ENCODE assay signal across 10 mouse cellular contexts in the genomic region with DNA sequence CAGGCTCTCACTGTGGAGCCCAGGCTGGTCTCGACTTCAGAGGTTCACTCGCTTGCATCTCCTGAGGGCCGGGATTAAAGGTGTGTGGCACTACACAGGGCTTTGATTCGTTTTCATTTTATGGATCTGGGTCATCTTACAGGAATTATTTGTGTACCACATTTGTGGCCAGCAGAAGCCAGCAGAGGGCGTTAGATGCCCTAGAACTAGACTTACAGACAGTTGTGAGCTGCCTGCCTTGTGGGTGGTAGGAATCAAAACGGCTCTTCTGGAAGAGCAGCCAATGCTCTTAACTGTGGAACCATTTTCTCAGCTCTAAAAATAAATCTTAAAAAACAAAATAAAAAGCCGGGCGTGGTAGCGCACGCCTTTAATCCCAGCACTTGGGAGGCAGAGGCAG. TPM values are rescaled to one million over a fixed set of nuclear protein-coding genes. Genes with fewer than 3 reads are reported as not detected.
DNase-seq lines count a peak whose midpoint lies in the region; ATAC-seq and TF ChIP-seq lines count a peak whose summit lies in the region.
"Had no signal": no experiment of that assay in that cellular context is flagged by ENCODE, and none has a peak within 500 bp of the region (broad histone marks: within the 10 kb centered on the region; RNA-seq: fewer than 3 reads in every experiment).

No protein-coding gene starts in this region.

- no peak overlapping the region for H3K9ac ChIP-seq in kidney, embryonic 14.5 days (ENCODE audit: low read depth, low read length)
- H3K9ac ChIP-seq in stomach, postnatal 0 days (ENCODE audit: low read length) = no peak overlapping the region
- H3K9ac ChIP-seq: hindbrain, embryonic 15.5 days had no signal

- no peak overlapping the region for H3K4me3 ChIP-seq in kidney, embryonic 14.5 days (ENCODE audit: low read length)
- H3K4me3 ChIP-seq in stomach, postnatal 0 days (ENCODE audit: low read depth, low read length) = no peak overlapping the region
- H3K4me3 ChIP-seq: hindbrain, embryonic 15.5 days; myocyte had no signal

- peak; percentile 58 for TF ChIP-seq CTCF in stomach, postnatal 0 days (IDR thresholded peaks at IDR 0.05; ENCODE audit: low read depth)

- peak; percentile 45 for DNase-seq in kidney, adult 18-20 months
- DNase-seq in R1 (ENCODE audit: low read depth, low spot score) = peak; percentile 76
- DNase-seq in embryo, embryonic 11 days = peak; percentile 64
- peak; percentile 77 to 78 for DNase-seq in left cerebral cortex, adult 18-20 months (ENCODE audit: low spot score in 2 of 2)
- peak; percentile 29 for DNase-seq in stomach, postnatal 0 days (ENCODE audit: low spot score)
- DNase-seq in lung, adult 18-20 months = no peak
- no peak for DNase-seq in thymus, postnatal 0 days (ENCODE audit: low spot score)

- H3K4me1 ChIP-seq in kidney, embryonic 14.5 days (ENCODE audit: control insufficient read depth, insufficient read depth, low read length) = no peaks in the 10 kb centered on the region
- no peaks in the 10 kb centered on the region for H3K4me1 ChIP-seq in stomach, postnatal 0 days (replicated peaks; ENCODE audit: control insufficient read depth, insufficient read depth)
- H3K4me1 ChIP-seq: hindbrain, embryonic 15.5 days had no signal

- WGBS in kidney, embryonic 14.5 days = 39% methylated on average over 10 of the region's 10 CpGs
- 47% methylated on average over 10 of the region's 10 CpGs for WGBS in stomach, postnatal 0 days

- no peak for ATAC-seq in kidney, embryonic 14.5 days (ENCODE audit: low FRiP score, low TSS enrichment)
- no peak for ATAC-seq in stomach, postnatal 0 days (ENCODE audit: low FRiP score, low TSS enrichment)

- no peak overlapping the region for H3K4me2 ChIP-seq in kidney, embryonic 14.5 days (replicated peaks; ENCODE audit: low read depth, low read length)
- no peak overlapping the region for H3K4me2 ChIP-seq in stomach, postnatal 0 days (replicated peaks; ENCODE audit: low read depth)
- H3K4me2 ChIP-seq: hindbrain, embryonic 15.5 days had no signal

- H3K27ac ChIP-seq in kidney, embryonic 14.5 days (ENCODE audit: low read depth, low read length) = no peak overlapping the region
- no peak overlapping the region for H3K27ac ChIP-seq in stomach, postnatal 0 days (replicated peaks)
- H3K27ac ChIP-seq: hindbrain, embryonic 15.5 days had no signal

- no peaks in the 10 kb centered on the region for H3K36me3 ChIP-seq in kidney, embryonic 14.5 days (ENCODE audit: control insufficient read depth, insufficient read depth, low read length)
- no peaks in the 10 kb centered on the region for H3K36me3 ChIP-seq in stomach, postnatal 0 days (ENCODE audit: control insufficient read depth, insufficient read depth, low read length)
- H3K36me3 ChIP-seq: hindbrain, embryonic 15.5 days had no signal

- TF ChIP-seq EP300 in stomach, postnatal 0 days (optimal IDR thresholded peaks at IDR 0.05) = no peak

- H3K27me3 ChIP-seq in kidney, embryonic 14.5 days (ENCODE audit: control insufficient read depth, insufficient read depth, low read length) = no peaks in the 10 kb centered on the region; the same call in 1 of the 2 replicates
- H3K27me3 ChIP-seq in stomach, postnatal 0 days (ENCODE audit: control insufficient read depth, insufficient read depth, low read length) = no peaks in the 10 kb centered on the region
- H3K27me3 ChIP-seq: hindbrain, embryonic 15.5 days had no signal

- no peaks in the 10 kb centered on the region for H3K9me3 ChIP-seq in kidney, embryonic 14.5 days (ENCODE audit: control insufficient read depth, low read length)
- H3K9me3 ChIP-seq in stomach, postnatal 0 days (ENCODE audit: control insufficient read depth, low read length) = no peaks in the 10 kb centered on the region
- H3K9me3 ChIP-seq: hindbrain, embryonic 15.5 days had no signal

RNA-seq across cellular contexts. Expression of a gene that starts 18.8 kb away (rescaled TPM):
- polyA plus RNA-seq in kidney, embryonic 14.5 days (2014; fragmentation: Nextera tagmentation; extraction: Ambion mirVana) = 73.1 and 85.0 TPM in 2 replicates
- total RNA-seq in left cerebral cortex, adult 18-20 months (2021) = 10 to 100 TPM; 27.3 to 27.7 TPM
- 46.4 and 49.4 TPM in 2 replicates for polyA plus RNA-seq in stomach, postnatal 0 days (2015; fragmentation: Nextera tagmentation; extraction: Ambion mirVana)
- 51.0 and 51.9 TPM in 2 replicates for polyA plus RNA-seq in thymus, postnatal 0 days (2015; fragmentation: Nextera tagmentation; extraction: Ambion mirVana)

RNA-seq across cellular contexts. Expression of a gene that starts 28.8 kb away (rescaled TPM):
- 12.6 and 15.4 TPM in 2 replicates for polyA plus RNA-seq in kidney, embryonic 14.5 days (2014; fragmentation: Nextera tagmentation; extraction: Ambion mirVana)
- 10 to 100 TPM; 41.9 to 46.4 TPM for total RNA-seq in left cerebral cortex, adult 18-20 months (2021)
- 4.3 and 5.0 TPM in 2 replicates for polyA plus RNA-seq in stomach, postnatal 0 days (2015; fragmentation: Nextera tagmentation; extraction: Ambion mirVana)
- polyA plus RNA-seq in thymus, postnatal 0 days (2015; fragmentation: Nextera tagmentation; extraction: Ambion mirVana) = 1.4 and 1.8 TPM in 2 replicates

RNA-seq across cellular contexts. Expression of a gene that starts 54.2 kb away (rescaled TPM):
- polyA plus RNA-seq in kidney, embryonic 14.5 days (2014; fragmentation: Nextera tagmentation; extraction: Ambion mirVana) = 3.4 and 5.2 TPM in 2 replicates
- 1 to 10 TPM; 1.1 to 1.8 TPM for total RNA-seq in left cerebral cortex, adult 18-20 months (2021)
- polyA plus RNA-seq in stomach, postnatal 0 days (2015; fragmentation: Nextera tagmentation; extraction: Ambion mirVana) = 1.7 and 2.3 TPM in 2 replicates
- polyA plus RNA-seq in thymus, postnatal 0 days (2015; fragmentation: Nextera tagmentation; extraction: Ambion mirVana) = 1.9 and 2.8 TPM in 2 replicates

Comparison
In these comparisons a context has a peak if more than half of its experiments do, and no peak if none do; other contexts are left out.
1. DNase-seq: peak in kidney, adult 18-20 months (single experiment), R1 (single experiment), embryo, embryonic 11 days (single experiment), left cerebral cortex, adult 18-20 months (2 of 2) and stomach, postnatal 0 days (single experiment); none in lung, adult 18-20 months (0 of 2) and thymus, postnatal 0 days (single experiment).